Mouse (Mus musculus) liver, embryonic 15.5 days (tissue): ENCODE results near the gene Chst8. TPM values are rescaled to one million over a fixed set of nuclear protein-coding genes. Genes with fewer than 3 reads are reported as not detected.

ENCODE experiments used
- ATAC-seq: fragments of 200-750 bp; cut with Nextera tagmentation; 2 replicates; pipeline ENCODE4 v1.8.0; 2017; ENCODE audit warnings: moderate number of reproducible peaks, mild to moderate bottlenecking, moderate library complexity; ENCODE audit not compliant: insufficient read depth
- H3K27ac ChIP-seq: fragments of 300-500 bp; sonication (generic); replicated peaks from 2 replicates; pipeline ENCODE4 v1.5.1; 2015; ENCODE audit warnings: mild to moderate bottlenecking, inconsistent platforms
- H3K27me3 ChIP-seq: fragments of 300-500 bp; sonication (generic); 2 replicates; pipeline ENCODE4 v1.6.1; 2015; ENCODE audit warnings: mild to moderate bottlenecking, inconsistent platforms
- H3K36me3 ChIP-seq: fragments of 300-500 bp; sonication (generic); replicated peaks from 2 replicates; pipeline ENCODE4 v1.6.1; 2015; ENCODE audit warnings: moderate library complexity, mild to moderate bottlenecking, inconsistent platforms
- H3K4me1 ChIP-seq: fragments of 300-500 bp; sonication (generic); replicated peaks from 2 replicates; pipeline ENCODE4 v1.6.1; 2015; ENCODE audit warnings: inconsistent platforms
- H3K4me2 ChIP-seq: fragments of 300-500 bp; sonication (generic); 2 replicates; pipeline ENCODE4 v1.6.1; 2015; ENCODE audit warnings: moderate library complexity, mild to moderate bottlenecking, inconsistent platforms
- H3K4me3 ChIP-seq: fragments of 300-500 bp; sonication (generic); replicated peaks from 2 replicates; pipeline ENCODE4 v1.5.1; 2015; ENCODE audit warnings: mild to moderate bottlenecking, inconsistent platforms
- H3K9ac ChIP-seq: fragments of 300-500 bp; sonication (generic); 2 replicates; pipeline ENCODE4 v1.6.1; 2015; ENCODE audit warnings: moderate library complexity, mild to moderate bottlenecking, inconsistent platforms
- H3K9me3 ChIP-seq: fragments of 300-500 bp; sonication (generic); replicated peaks from 2 replicates; pipeline ENCODE4 v1.6.1; 2016; ENCODE audit warnings: inconsistent platforms
- WGBS: fragments of 180-500 bp; shearing (Covaris S2); methylation state at CpG from one replicate; pipeline ENCODE4 v1.1.7; 2015; ENCODE audit warnings: mixed read lengths; ENCODE audit not compliant: insufficient replicate concordance; 5-methylcytosine and 5-hydroxymethylcytosine counted together
- polyA plus RNA-seq: library from polyadenylated mRNA; unstranded; fragments of >200 nt; fragmentation: Nextera tagmentation; extraction: Ambion mirVana; gene quantifications from 2 replicates; pipeline ENCODE4 v1.2.1, GENCODE M21; 2015

Gene Chst8
- polyA plus RNA-seq, 1 experiment from 2014 or later: 0.69 TPM

GRCm38 (mm10) chr7:34775659-34776058 lies 36.9 kb downstream of the Chst8 start:
- ATAC-seq: no peak
- no peak overlapping the region for H3K4me2 ChIP-seq
- no peaks in the 10 kb centered on the region for H3K9me3 ChIP-seq
- no peak overlapping the region for H3K4me3 ChIP-seq
- 74% methylated on average over 12 of the region's 12 CpGs for WGBS
- no peak overlapping the region for H3K9ac ChIP-seq
- no peak overlapping the region for H3K27ac ChIP-seq
- H3K27me3 ChIP-seq: no peaks in the 10 kb centered on the region
- no peaks in the 10 kb centered on the region for H3K4me1 ChIP-seq
- H3K36me3 ChIP-seq: no peaks in the 10 kb centered on the region

- no peaks in the 10 kb centered on the region for H3K9me3 ChIP-seq
- H3K27me3 ChIP-seq: no peaks in the 10 kb centered on the region
- H3K4me2 ChIP-seq: no peak overlapping the region
- H3K4me1 ChIP-seq: no peaks in the 10 kb centered on the region
- H3K9ac ChIP-seq: no peak overlapping the region
- no peak for ATAC-seq
- H3K27ac ChIP-seq: no peak overlapping the region
- H3K36me3 ChIP-seq: no peaks in the 10 kb centered on the region
- WGBS: 40% methylated on average over 4 of the region's 4 CpGs
- no peak overlapping the region for H3K4me3 ChIP-seq
These were observed 37.6 kb downstream of the Chst8 start for GRCm38 (mm10) chr7:34774947-34775346.

GRCm38 (mm10) chr7:34774020-34774419 lies 38.5 kb downstream of the Chst8 start:
- Histone ChIP-seq H3K4me3 (no peak overlapping the region), H3K4me1 (no peaks in the 10 kb centered on the region), H3K27ac (no peak overlapping the region), H3K4me2 (no peak overlapping the region), H3K36me3 (no peaks in the 10 kb centered on the region), H3K9ac (no peak overlapping the region), H3K9me3 (no peaks in the 10 kb centered on the region), H3K27me3 (no peaks in the 10 kb centered on the region)
- no peak for ATAC-seq
- 35% methylated on average over 13 of the region's 13 CpGs for WGBS

GRCm38 (mm10) chr7:34773309-34773708 lies 39.2 kb downstream of the Chst8 start:
- Histone ChIP-seq H3K4me3 (no peak overlapping the region), H3K9ac (no peak overlapping the region), H3K4me1 (no peaks in the 10 kb centered on the region), H3K9me3 (no peaks in the 10 kb centered on the region), H3K27ac (no peak overlapping the region), H3K36me3 (no peaks in the 10 kb centered on the region), H3K4me2 (no peak overlapping the region), H3K27me3 (no peaks in the 10 kb centered on the region)
- 69% methylated on average over 5 of the region's 5 CpGs for WGBS
- ATAC-seq: no peak

GRCm38 (mm10) chr7:34769531-34769930 lies 43.0 kb downstream of the Chst8 start:
- Histone ChIP-seq H3K27ac (no peak overlapping the region), H3K4me2 (no peak overlapping the region), H3K9ac (no peak overlapping the region), H3K4me1 (no peaks in the 10 kb centered on the region), H3K9me3 (no peaks in the 10 kb centered on the region), H3K4me3 (no peak overlapping the region), H3K36me3 (no peaks in the 10 kb centered on the region), H3K27me3 (no peaks in the 10 kb centered on the region)
- ATAC-seq: no peak
- 51% methylated on average over 8 of the region's 8 CpGs for WGBS

- no peaks in the 10 kb centered on the region for H3K4me1 ChIP-seq
These were observed 48.0 kb downstream of the Chst8 start for GRCm38 (mm10) chr7:34764250-34765148.

GRCm38 (mm10) chr7:34759378-34759822 lies 53.1 kb downstream of the Chst8 start:
- H3K9me3 ChIP-seq: no peaks in the 10 kb centered on the region
- H3K9ac ChIP-seq: no peak overlapping the region
- no peaks in the 10 kb centered on the region for H3K4me1 ChIP-seq
- H3K4me3 ChIP-seq: no peak overlapping the region
- no peaks in the 10 kb centered on the region for H3K27me3 ChIP-seq
- H3K36me3 ChIP-seq: no peaks in the 10 kb centered on the region
- WGBS: 70% methylated on average over 7 of the region's 7 CpGs
- ATAC-seq: no peak
- no peak overlapping the region for H3K27ac ChIP-seq
- H3K4me2 ChIP-seq: no peak overlapping the region

More at GRCm38 (mm10) chr7:34764250-34765148, 48.0 kb downstream of the Chst8 start:
- Histone ChIP-seq H3K27ac (no peak overlapping the region), H3K9ac (no peak overlapping the region), H3K36me3 (no peaks in the 10 kb centered on the region), H3K9me3 (no peaks in the 10 kb centered on the region), H3K4me2 (no peak overlapping the region), H3K27me3 (no peaks in the 10 kb centered on the region), H3K4me3 (no peak overlapping the region)
- 66% methylated on average over 18 of the region's 18 CpGs for WGBS
- ATAC-seq: no peak

GRCm38 (mm10) chr7:34758721-34759120 lies 53.8 kb downstream of the Chst8 start:
- no peaks in the 10 kb centered on the region for H3K4me1 ChIP-seq
- H3K9ac ChIP-seq: no peak overlapping the region
- no peaks in the 10 kb centered on the region for H3K27me3 ChIP-seq
- H3K36me3 ChIP-seq: no peaks in the 10 kb centered on the region
- no peak for ATAC-seq
- H3K27ac ChIP-seq: no peak overlapping the region
- 68% methylated on average over 3 of the region's 3 CpGs for WGBS
- H3K9me3 ChIP-seq: no peaks in the 10 kb centered on the region
- no peak overlapping the region for H3K4me2 ChIP-seq
- no peak overlapping the region for H3K4me3 ChIP-seq

GRCm38 (mm10) chr7:34757513-34757912 lies 55.0 kb downstream of the Chst8 start:
- no peaks in the 10 kb centered on the region for H3K4me1 ChIP-seq
- H3K27ac ChIP-seq: no peak overlapping the region
- no peak for ATAC-seq
- no peaks in the 10 kb centered on the region for H3K9me3 ChIP-seq
- no peaks in the 10 kb centered on the region for H3K36me3 ChIP-seq
- 64% methylated on average over 4 of the region's 4 CpGs for WGBS
- H3K4me3 ChIP-seq: no peak overlapping the region
- H3K27me3 ChIP-seq: no peaks in the 10 kb centered on the region
- no peak overlapping the region for H3K4me2 ChIP-seq
- H3K9ac ChIP-seq: no peak overlapping the region

GRCm38 (mm10) chr7:34753140-34753886 lies 59.2 kb downstream of the Chst8 start:
- Histone ChIP-seq H3K27ac (no peak overlapping the region), H3K27me3 (no peaks in the 10 kb centered on the region), H3K4me1 (no peaks in the 10 kb centered on the region), H3K36me3 (no peaks in the 10 kb centered on the region), H3K4me2 (no peak overlapping the region), H3K9ac (no peak overlapping the region), H3K9me3 (no peaks in the 10 kb centered on the region), H3K4me3 (no peak overlapping the region)
- ATAC-seq: no peak
- 70% methylated on average over 32 of the region's 32 CpGs for WGBS

GRCm38 (mm10) chr7:34752151-34752762 lies 60.3 kb downstream of the Chst8 start:
- Histone ChIP-seq H3K4me1 (no peaks in the 10 kb centered on the region), H3K4me2 (no peak overlapping the region), H3K4me3 (no peak overlapping the region), H3K27ac (no peak overlapping the region), H3K27me3 (no peaks in the 10 kb centered on the region), H3K9ac (no peak overlapping the region), H3K9me3 (no peaks in the 10 kb centered on the region), H3K36me3 (no peaks in the 10 kb centered on the region)
- WGBS: 37% methylated on average over 10 of the region's 10 CpGs
- no peak for ATAC-seq
